Mouse (Mus musculus) midbrain, embryonic 15.5 days (tissue): ENCODE measurements around the gene Nfkb1. TPM values are rescaled to one million over a fixed set of nuclear protein-coding genes. Genes with fewer than 3 reads are reported as not detected.

Experiments used
- ATAC-seq: fragments of 200-750 bp; cut with Nextera tagmentation; replicated peaks from 2 replicates; pipeline ENCODE4 v1.8.0; 2017; ENCODE audit warnings: moderate TSS enrichment
- H3K27ac ChIP-seq: fragments of 300-500 bp; sonication (generic); 2 replicates; pipeline ENCODE4 v1.5.1; 2015; ENCODE audit warnings: mild to moderate bottlenecking, inconsistent platforms
- H3K27me3 ChIP-seq: fragments of 300-500 bp; sonication (generic); replicated peaks from 2 replicates; pipeline ENCODE4 v1.6.1; 2015; ENCODE audit warnings: inconsistent platforms
- H3K36me3 ChIP-seq: fragments of 300-500 bp; sonication (generic); replicated peaks from 2 replicates; pipeline ENCODE4 v1.6.1; 2015; ENCODE audit warnings: inconsistent platforms
- H3K4me1 ChIP-seq: fragments of 300-500 bp; sonication (generic); 2 replicates; pipeline ENCODE4 v1.6.1; 2015; ENCODE audit warnings: inconsistent platforms
- H3K4me2 ChIP-seq: fragments of 300-500 bp; sonication (generic); 2 replicates; pipeline ENCODE4 v1.6.1; 2015; ENCODE audit warnings: inconsistent platforms, mild to moderate bottlenecking, moderate library complexity
- H3K4me3 ChIP-seq: fragments of 300-500 bp; sonication (generic); 2 replicates; pipeline ENCODE4 v1.5.1; 2015; ENCODE audit warnings: mild to moderate bottlenecking, inconsistent platforms
- H3K9ac ChIP-seq: fragments of 300-500 bp; sonication (generic); 2 replicates; pipeline ENCODE4 v1.6.1; 2015; ENCODE audit warnings: mild to moderate bottlenecking, inconsistent platforms
- H3K9me3 ChIP-seq: fragments of 300-500 bp; sonication (generic); 2 replicates; pipeline ENCODE4 v1.6.1; 2016; ENCODE audit warnings: inconsistent platforms
- WGBS: fragments of 180-500 bp; shearing (Covaris S2); methylation state at CpG from one replicate; pipeline ENCODE4 v1.1.7; 2015; ENCODE audit warnings: mixed read lengths; 5-methylcytosine and 5-hydroxymethylcytosine counted together
- polyA plus RNA-seq: library from polyadenylated mRNA; unstranded; fragments of >200 nt; fragmentation: Nextera tagmentation; extraction: Ambion mirVana; gene quantifications from 2 replicates; pipeline ENCODE4 v1.2.1, GENCODE M21; 2015

Nfkb1 gene
- polyA plus RNA-seq, 1 experiment from 2014 or later, result 7.9 TPM

DNA sequence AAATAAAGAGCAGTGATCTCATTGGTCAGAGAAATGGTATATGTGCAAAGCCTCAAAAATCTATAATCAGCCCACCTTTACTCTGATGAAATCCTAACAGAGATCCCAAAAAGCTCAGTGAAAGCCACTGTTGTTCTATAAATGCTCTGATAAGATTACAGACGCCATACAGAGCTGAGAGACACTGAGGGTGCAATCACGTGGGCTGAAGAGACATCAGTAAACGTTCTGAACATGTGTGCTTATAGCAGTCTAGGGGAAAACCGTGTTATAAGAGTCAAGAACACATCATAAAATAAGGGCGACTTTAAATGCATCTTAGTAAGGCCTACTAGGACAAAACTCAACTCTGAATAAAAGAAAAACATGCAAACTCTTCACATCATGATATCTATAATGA lies 14.3 kb downstream of the Nfkb1 start:
- WGBS, result 82% methylated on average over 5 of the region's 5 CpGs

DNA sequence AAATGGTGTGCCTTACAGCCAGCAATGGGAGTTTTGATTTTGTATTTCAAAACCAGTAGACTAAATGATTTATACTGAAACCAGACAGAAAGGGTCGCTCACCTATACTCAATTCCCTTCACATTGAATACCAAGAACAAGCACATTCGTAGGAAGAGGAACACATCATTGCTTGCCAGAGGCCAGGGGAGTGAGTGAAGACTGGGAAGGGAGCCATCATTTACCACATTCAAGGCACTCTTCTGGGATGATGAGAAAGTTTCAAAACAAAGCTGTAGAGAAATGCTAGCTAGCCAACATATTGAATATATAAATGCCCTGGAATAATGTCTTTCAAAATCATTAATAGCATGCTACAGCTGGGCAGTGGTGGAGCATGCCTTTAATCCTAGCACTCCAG lies 15.0 kb downstream of the Nfkb1 start:
- Histone ChIP-seq H3K9me3 (no peaks in the 10 kb centered on the region), H3K27ac (no peak overlapping the region), H3K4me1 (peaks cover 26% of the 10 kb centered on the region), H3K9ac (no peak overlapping the region), H3K4me3 (no peak overlapping the region), H3K36me3 (no peaks in the 10 kb centered on the region), H3K4me2 (no peak overlapping the region), H3K27me3 (no peaks in the 10 kb centered on the region)
- no peak for ATAC-seq
- WGBS, result 84% methylated on average over 2 of the region's 2 CpGs

More for the DNA sequence above, 14.3 kb downstream of the Nfkb1 start:
- ATAC-seq, result no peak
- Histone ChIP-seq H3K4me3 (no peak overlapping the region), H3K4me2 (no peak overlapping the region), H3K36me3 (no peaks in the 10 kb centered on the region), H3K4me1 (peaks cover 24% of the 10 kb centered on the region), H3K9ac (no peak overlapping the region), H3K27ac (no peak overlapping the region), H3K9me3 (no peaks in the 10 kb centered on the region), H3K27me3 (no peaks in the 10 kb centered on the region)

DNA sequence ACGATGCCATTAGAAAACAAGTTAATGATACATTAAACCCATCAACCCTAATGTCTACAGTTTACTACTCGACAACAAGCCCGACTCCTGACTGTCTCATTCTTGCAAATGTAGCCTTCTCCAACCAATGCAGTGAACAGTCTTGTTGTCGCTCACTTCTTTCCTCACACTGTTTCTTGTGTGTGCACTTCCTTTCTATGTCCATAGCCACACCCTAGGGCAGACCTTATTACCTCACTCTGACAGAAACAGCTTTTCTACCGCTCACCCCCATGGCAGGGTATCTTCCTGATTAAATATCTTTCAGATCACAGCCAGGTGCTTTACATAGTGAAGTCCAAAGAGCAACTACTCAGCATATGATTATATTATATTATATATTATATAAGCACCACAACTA lies 15.9 kb downstream of the Nfkb1 start:
- Histone ChIP-seq H3K9ac (no peak overlapping the region), H3K4me2 (no peak overlapping the region), H3K9me3 (no peaks in the 10 kb centered on the region), H3K27ac (no peak overlapping the region), H3K36me3 (no peaks in the 10 kb centered on the region), H3K4me1 (peaks cover 26% of the 10 kb centered on the region), H3K27me3 (no peaks in the 10 kb centered on the region), H3K4me3 (no peak overlapping the region)
- 87% methylated on average over 5 of the region's 5 CpGs for WGBS
- no peak for ATAC-seq

DNA sequence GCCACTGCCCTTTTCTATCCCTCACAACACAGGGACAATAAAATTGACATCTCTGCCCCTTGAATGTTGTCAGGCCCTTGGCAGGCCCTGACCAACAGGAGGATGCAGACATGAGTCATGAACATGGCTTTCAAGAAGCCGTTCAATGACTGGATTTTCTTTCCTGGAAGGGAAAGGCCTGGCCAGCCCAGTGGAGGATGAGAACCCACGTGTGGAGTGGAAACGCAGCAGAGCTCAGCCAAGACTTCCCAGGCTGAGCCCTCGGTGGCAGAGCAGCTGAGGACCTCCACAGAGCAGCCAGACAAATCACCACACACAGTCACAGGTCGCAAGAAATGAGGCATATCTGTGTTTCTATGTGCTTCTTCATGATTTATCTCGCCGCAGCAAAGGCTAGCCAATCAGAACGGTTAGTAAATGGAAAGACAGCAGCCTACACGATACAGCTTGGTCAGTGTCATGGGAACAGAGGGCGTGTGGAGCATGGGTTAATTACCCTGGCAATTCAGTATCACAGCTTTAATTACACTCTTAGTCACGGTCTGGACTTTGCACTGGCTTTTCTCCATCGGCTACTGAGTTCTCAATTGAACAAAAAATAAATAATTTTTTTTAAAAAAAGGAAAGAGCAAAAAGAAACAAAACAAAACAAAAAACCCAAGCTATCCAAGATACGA lies 16.5 kb downstream of the Nfkb1 start:
- no peaks in the 10 kb centered on the region for H3K9me3 ChIP-seq
- WGBS, result 43% methylated on average over 13 of the region's 13 CpGs
- no peak overlapping the region for H3K4me2 ChIP-seq
- H3K9ac ChIP-seq, result no peak overlapping the region
- H3K4me1 ChIP-seq, result peaks cover 26% of the 10 kb centered on the region
- peak overlapping the region; percentile 41; the same call in 1 of the 2 replicates for H3K27ac ChIP-seq
- ATAC-seq, result peak; percentile 64
- H3K4me3 ChIP-seq, result no peak overlapping the region
- H3K36me3 ChIP-seq, result no peaks in the 10 kb centered on the region
- H3K27me3 ChIP-seq, result no peaks in the 10 kb centered on the region

DNA sequence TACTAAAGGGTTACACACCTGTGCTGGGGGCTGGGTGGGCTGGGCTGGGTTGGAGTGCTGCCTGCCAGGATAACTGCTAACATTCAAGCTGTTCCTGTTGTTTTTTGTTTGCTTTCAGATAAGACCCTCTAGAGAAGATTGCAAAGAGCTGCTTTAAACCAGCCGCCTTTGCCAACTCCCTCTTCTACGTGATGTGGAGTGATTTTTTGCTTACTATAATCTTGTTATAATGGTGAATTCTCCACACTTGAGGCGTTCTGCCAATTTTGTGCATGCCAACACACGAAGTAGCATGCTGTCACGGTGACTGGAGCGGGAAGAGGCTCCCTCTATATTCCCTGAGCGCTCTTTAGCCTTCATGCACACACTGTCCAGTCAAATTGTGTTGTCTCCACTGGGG lies 17.7 kb downstream of the Nfkb1 start:
- no peak overlapping the region for H3K4me3 ChIP-seq
- H3K4me2 ChIP-seq, result no peak overlapping the region
- H3K4me1 ChIP-seq, result peaks cover 26% of the 10 kb centered on the region
- ATAC-seq, result peak; percentile 68
- H3K9ac ChIP-seq, result no peak overlapping the region
- no peaks in the 10 kb centered on the region for H3K36me3 ChIP-seq
- no peaks in the 10 kb centered on the region for H3K27me3 ChIP-seq
- no peaks in the 10 kb centered on the region for H3K9me3 ChIP-seq
- H3K27ac ChIP-seq, result peak overlapping the region; percentile 40
- 21% methylated on average over 7 of the region's 7 CpGs for WGBS

DNA sequence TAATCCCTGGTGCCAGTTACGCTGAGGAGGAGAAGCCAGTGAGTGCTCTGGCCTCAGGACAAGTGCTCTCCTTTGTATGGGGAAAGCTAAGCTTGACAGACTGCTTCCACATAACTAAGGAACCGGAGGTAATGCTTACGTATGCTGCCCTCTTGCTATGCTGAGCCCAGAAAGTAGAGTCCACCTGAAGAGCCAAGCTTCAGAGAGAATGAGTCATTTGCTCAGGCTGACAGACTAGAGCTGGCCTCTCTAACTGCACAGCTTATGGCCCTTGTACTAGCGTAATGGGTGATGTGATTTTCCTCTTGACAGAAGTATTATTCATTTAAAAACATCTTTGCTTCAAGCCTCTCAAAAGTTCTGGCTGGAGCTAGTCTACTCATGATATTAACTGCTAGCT lies 18.3 kb downstream of the Nfkb1 start:
- ATAC-seq, result no peak
- H3K27ac ChIP-seq, result no peak overlapping the region
- WGBS, result 71% methylated on average over 4 of the region's 4 CpGs
- H3K4me2 ChIP-seq, result no peak overlapping the region
- H3K9me3 ChIP-seq, result no peaks in the 10 kb centered on the region
- H3K27me3 ChIP-seq, result no peaks in the 10 kb centered on the region
- no peaks in the 10 kb centered on the region for H3K36me3 ChIP-seq
- H3K4me1 ChIP-seq, result peaks cover 26% of the 10 kb centered on the region
- no peak overlapping the region for H3K4me3 ChIP-seq
- no peak overlapping the region for H3K9ac ChIP-seq

DNA sequence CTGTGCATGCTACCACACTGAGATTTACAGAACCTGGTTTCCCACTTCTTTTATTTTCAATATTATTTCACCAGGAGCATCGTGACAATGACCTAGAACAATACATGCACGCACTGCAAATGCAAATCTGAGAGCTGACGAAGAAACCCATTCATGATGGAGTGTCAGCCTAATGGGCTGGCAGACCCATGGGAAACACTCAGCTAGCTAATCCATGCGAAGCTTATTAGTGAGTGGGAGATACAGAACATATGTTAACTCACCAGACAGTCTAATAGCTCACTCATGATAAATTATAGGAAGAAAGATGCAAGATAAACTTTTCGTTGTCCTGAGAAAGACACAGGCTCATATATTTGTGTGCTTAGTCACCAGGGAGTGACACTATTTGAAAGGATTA lies 19.2 kb downstream of the Nfkb1 start:
- H3K27ac ChIP-seq, result no peak overlapping the region
- WGBS, result 43% methylated on average over 5 of the region's 5 CpGs
- ATAC-seq, result no peak

DNA sequence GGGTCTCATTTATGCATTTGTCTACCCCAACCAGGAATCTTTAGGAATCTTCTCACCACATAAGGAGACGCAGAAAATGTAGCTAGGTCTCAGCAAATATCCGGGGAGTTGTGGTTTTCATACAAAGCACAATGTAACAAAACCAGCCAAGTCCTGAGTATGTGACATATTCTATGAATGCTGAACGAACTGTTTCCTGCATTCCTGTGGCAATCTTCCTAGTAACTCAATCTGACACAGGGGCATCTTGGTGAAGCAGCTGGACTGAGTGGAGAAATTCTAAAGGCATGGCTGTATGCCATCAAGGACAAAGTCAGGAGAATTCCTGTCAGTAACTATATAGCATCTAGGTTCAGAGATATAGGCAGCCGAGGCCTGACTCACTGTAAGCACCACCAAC lies 20.5 kb downstream of the Nfkb1 start:
- H3K4me2 ChIP-seq, result no peak overlapping the region
- no peaks in the 10 kb centered on the region for H3K9me3 ChIP-seq
- no peaks in the 10 kb centered on the region for H3K36me3 ChIP-seq
- no peak overlapping the region for H3K4me3 ChIP-seq
- ATAC-seq, result no peak
- no peak overlapping the region for H3K27ac ChIP-seq
- H3K4me1 ChIP-seq, result peaks cover 26% of the 10 kb centered on the region
- WGBS, result 80% methylated on average over 4 of the region's 4 CpGs
- H3K27me3 ChIP-seq, result no peaks in the 10 kb centered on the region
- no peak overlapping the region for H3K9ac ChIP-seq

More for the DNA sequence above, 19.2 kb downstream of the Nfkb1 start:
- Histone ChIP-seq H3K27me3 (no peaks in the 10 kb centered on the region), H3K4me1 (peaks cover 26% of the 10 kb centered on the region), H3K4me2 (no peak overlapping the region), H3K9ac (no peak overlapping the region), H3K9me3 (no peaks in the 10 kb centered on the region), H3K36me3 (no peaks in the 10 kb centered on the region), H3K4me3 (no peak overlapping the region)

DNA sequence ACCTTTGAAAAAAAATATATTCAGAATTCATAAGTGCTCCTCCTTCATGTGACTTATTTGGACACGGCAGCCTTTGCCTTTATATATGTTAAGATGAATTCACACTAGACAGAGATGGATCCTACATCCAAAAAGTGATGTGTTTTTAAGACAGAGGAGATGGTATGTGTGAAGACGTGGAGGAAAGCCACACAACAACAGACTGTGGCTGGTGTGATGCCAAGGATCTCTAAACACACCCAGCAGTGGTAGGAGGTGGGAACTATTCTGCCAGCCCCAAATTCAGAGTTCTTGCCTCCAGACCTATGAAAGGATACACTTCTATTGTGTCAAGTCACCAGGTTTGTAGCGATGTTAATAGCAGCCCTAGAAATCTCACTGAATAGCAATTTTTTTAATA lies 24.3 kb downstream of the Nfkb1 start:
- Histone ChIP-seq H3K27me3 (no peaks in the 10 kb centered on the region), H3K4me3 (no peak overlapping the region), H3K4me1 (0 out of 2 replicates have a peak, but pooled peaks cover 4% of the 10 kb centered on the region), H3K9me3 (no peaks in the 10 kb centered on the region), H3K9ac (no peak overlapping the region), H3K27ac (no peak overlapping the region), H3K36me3 (no peaks in the 10 kb centered on the region), H3K4me2 (no peak overlapping the region)
- WGBS, result 85% methylated on average over 3 of the region's 3 CpGs
- ATAC-seq, result no peak

DNA sequence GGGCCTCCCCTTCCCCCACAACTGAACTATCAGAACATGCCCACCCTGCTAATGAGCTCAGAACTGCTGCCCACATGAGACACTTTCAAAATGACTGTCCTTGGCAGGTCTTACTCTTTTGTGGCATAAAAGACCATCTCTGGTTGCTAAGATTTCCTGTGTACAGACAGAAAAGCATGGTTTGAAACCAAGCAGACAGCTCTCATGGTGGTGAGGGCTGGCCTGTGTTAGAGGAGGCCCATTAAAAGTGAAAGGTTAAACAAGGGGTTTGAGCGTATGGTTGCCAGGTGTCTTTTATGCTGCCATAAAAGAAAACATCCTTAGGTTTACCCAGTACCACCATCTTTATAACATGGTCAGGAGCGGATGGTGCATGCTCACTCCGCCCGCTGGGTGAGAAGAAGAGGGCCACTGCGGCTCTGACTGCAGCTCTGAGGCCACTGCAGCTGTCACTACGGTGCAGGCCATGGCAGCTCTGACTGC lies 25.5 kb downstream of the Nfkb1 start:
- 78% methylated on average over 6 of the region's 6 CpGs for WGBS
- no peak overlapping the region for H3K27ac ChIP-seq
- H3K4me3 ChIP-seq, result no peak overlapping the region
- H3K9me3 ChIP-seq, result no peaks in the 10 kb centered on the region
- H3K4me1 ChIP-seq, result 0 out of 2 replicates have a peak, but pooled peaks cover 3% of the 10 kb centered on the region
- no peaks in the 10 kb centered on the region for H3K27me3 ChIP-seq
- peak; percentile 42; the same call in 1 of the 2 replicates for ATAC-seq
- no peaks in the 10 kb centered on the region for H3K36me3 ChIP-seq
- H3K9ac ChIP-seq, result no peak overlapping the region
- H3K4me2 ChIP-seq, result no peak overlapping the region

DNA sequence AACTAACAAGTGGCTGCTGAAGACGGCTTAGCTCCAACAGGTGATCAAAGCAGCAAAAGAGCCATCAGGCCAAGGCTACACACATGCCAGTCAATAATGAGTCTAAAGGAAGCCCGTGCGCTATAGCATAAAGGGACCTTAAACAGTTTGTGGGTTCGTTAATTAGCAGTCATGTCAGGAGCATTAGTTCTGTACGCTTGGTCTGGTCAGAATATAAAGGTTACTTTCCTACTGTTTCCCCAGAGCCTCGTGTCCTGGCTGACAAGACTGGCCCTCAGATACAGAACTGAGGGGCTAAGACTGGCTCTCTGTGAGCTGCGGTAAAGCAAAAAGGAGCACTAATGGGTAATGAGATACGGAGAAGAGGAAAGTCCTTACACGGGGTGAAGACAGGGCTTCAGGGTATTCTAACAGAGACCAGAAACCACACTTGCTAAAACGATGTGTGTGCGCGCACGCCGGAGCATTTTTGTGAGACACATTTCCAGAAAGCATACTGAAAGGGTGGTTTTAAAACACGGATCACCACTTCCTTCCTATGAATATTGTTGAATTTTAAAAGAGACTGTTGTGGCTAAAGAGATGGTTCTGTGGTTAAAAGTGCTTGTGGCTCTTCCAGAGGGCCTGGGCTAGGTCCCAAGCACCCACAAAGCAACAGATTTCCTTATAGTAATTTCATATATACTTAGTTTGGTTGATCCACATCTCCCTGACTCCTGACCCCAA lies 29.0 kb downstream of the Nfkb1 start:
- no peaks in the 10 kb centered on the region for H3K27me3 ChIP-seq
- H3K4me1 ChIP-seq, result 0 out of 2 replicates have a peak, but pooled peaks cover 3% of the 10 kb centered on the region
- H3K27ac ChIP-seq, result no peak overlapping the region
- no peak for ATAC-seq
- H3K4me2 ChIP-seq, result no peak overlapping the region
- no peak overlapping the region for H3K9ac ChIP-seq
- WGBS, result 73% methylated on average over 15 of the region's 15 CpGs
- H3K4me3 ChIP-seq, result no peak overlapping the region
- H3K36me3 ChIP-seq, result no peaks in the 10 kb centered on the region
- no peaks in the 10 kb centered on the region for H3K9me3 ChIP-seq

DNA sequence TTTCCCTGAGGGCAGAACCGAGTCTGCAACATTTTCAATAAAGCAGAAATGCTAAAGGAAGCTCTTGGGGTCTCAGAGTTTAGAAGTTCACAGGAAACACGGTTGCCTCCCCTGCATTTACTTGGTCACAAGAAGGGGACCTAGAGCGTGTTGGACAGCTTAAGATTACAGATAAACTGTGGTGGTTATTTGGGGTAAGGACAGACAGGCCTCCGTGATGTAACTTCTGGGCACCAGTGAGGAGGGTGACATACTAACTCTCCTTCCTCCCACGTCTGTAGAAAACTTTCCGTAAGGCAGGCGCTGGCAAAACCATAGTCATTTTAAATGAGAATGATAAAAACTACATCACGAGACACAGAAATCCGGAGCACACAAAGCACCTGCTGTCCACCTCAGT lies 29.6 kb downstream of the Nfkb1 start:
- ATAC-seq, result no peak
- WGBS, result 83% methylated on average over 9 of the region's 9 CpGs
- no peaks in the 10 kb centered on the region for H3K9me3 ChIP-seq
- no peak overlapping the region for H3K9ac ChIP-seq
- no peak overlapping the region for H3K4me3 ChIP-seq
- H3K36me3 ChIP-seq, result no peaks in the 10 kb centered on the region
- no peak overlapping the region for H3K27ac ChIP-seq
- no peak overlapping the region for H3K4me2 ChIP-seq
- H3K4me1 ChIP-seq, result 0 out of 2 replicates have a peak, but pooled peaks cover 3% of the 10 kb centered on the region
- H3K27me3 ChIP-seq, result no peaks in the 10 kb centered on the region
